Mouse (Mus musculus) stomach, embryonic 16.5 days (tissue): ENCODE results near the gene Adgrv1. TPM values are rescaled to one million over a fixed set of nuclear protein-coding genes. Genes with fewer than 3 reads are reported as not detected.

Experiments
- ATAC-seq: fragments of 200-750 bp; cut with Nextera tagmentation; 2 replicates; pipeline ENCODE4 v1.8.0; 2017; ENCODE audit warnings: moderate number of reproducible peaks, moderate TSS enrichment; ENCODE audit not compliant: insufficient read depth, low FRiP score
- H3K27ac ChIP-seq: fragments of 300-500 bp; sonication (generic); 2 replicates; pipeline ENCODE4 v1.5.1; 2014; ENCODE audit warnings: low read length
- H3K27me3 ChIP-seq: fragments of 300-500 bp; sonication (generic); 2 replicates; pipeline ENCODE4 v1.6.1; 2014; ENCODE audit warnings: low read length, control low read depth, mixed read lengths; ENCODE audit not compliant: control insufficient read depth, insufficient read depth
- H3K36me3 ChIP-seq: fragments of 300-500 bp; sonication (generic); 2 replicates; pipeline ENCODE4 v1.6.1; 2014; ENCODE audit warnings: low read length; ENCODE audit not compliant: control insufficient read depth, insufficient read depth
- H3K4me1 ChIP-seq: fragments of 300-500 bp; sonication (generic); 2 replicates; pipeline ENCODE4 v1.6.1; 2014; ENCODE audit warnings: low read length, control low read depth, mixed read lengths; ENCODE audit not compliant: control insufficient read depth, insufficient read depth
- H3K4me2 ChIP-seq: fragments of 300-500 bp; sonication (generic); 2 replicates; pipeline ENCODE4 v1.6.1; 2014; ENCODE audit warnings: low read depth, low read length, mixed read lengths
- H3K4me3 ChIP-seq: fragments of 300-500 bp; sonication (generic); replicated peaks from 2 replicates; pipeline ENCODE4 v1.5.1; 2014; ENCODE audit warnings: mild to moderate bottlenecking, low read length
- H3K9ac ChIP-seq: fragments of 300-500 bp; sonication (generic); 2 replicates; pipeline ENCODE4 v1.6.1; 2014; ENCODE audit warnings: low read length
- H3K9me3 ChIP-seq: fragments of 300-500 bp; sonication (generic); replicated peaks from 2 replicates; pipeline ENCODE4 v1.6.1; 2016; ENCODE audit warnings: low read length, control low read depth; ENCODE audit not compliant: control insufficient read depth
- WGBS: fragments of 180-500 bp; shearing (Covaris S2); extraction: QIAGEN DNeasy Blood & Tissue Kit; methylation state at CpG from one replicate; pipeline ENCODE4 v1.1.7; 2014; 5-methylcytosine and 5-hydroxymethylcytosine counted together
- microRNA-seq: library from miRNA; unstranded; fragments of <30 nt; microRNA quantifications from one replicate; pipeline ENCODE4, GENCODE M21; 2016
- polyA plus RNA-seq: library from polyadenylated mRNA; unstranded; fragments of >200 nt; fragmentation: Nextera tagmentation; extraction: Ambion mirVana; gene quantifications from 2 replicates; pipeline ENCODE4 v1.2.1, GENCODE M21; 2015

The Adgrv1 gene
- polyA plus RNA-seq, 1 experiment from 2014 or later, result 1.1 TPM

DNA sequence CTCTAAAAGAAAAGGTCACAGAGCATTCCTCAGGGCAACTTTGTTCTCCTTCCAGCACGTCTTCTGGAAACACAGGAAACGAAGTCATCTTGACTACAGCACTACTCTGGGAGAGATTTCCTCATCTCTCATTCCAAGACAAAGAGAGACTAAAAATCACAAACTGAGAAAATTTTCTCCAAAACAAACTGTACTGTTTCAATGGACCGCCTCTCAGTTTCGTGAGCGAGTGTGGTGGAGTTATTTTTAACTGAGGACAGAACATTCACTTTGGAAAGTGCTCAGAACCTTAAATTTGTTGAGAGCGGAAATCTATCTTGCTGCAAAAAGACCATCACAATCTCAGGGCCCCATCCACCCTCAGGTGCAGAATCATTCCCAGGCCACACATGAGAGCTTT lies 538.4 kb downstream of the Adgrv1 start:
- no peaks in the 10 kb centered on the region for H3K27me3 ChIP-seq
- no peaks in the 10 kb centered on the region for H3K36me3 ChIP-seq
- no peak for ATAC-seq
- H3K27ac ChIP-seq, result no peak overlapping the region; the same call in 1 of the 2 replicates
- no peak overlapping the region for H3K4me2 ChIP-seq
- H3K4me1 ChIP-seq, result no peaks in the 10 kb centered on the region
- 71% methylated on average over 6 of the region's 6 CpGs for WGBS
- no peaks in the 10 kb centered on the region for H3K9me3 ChIP-seq
- H3K9ac ChIP-seq, result no peak overlapping the region
- no peak overlapping the region for H3K4me3 ChIP-seq

DNA sequence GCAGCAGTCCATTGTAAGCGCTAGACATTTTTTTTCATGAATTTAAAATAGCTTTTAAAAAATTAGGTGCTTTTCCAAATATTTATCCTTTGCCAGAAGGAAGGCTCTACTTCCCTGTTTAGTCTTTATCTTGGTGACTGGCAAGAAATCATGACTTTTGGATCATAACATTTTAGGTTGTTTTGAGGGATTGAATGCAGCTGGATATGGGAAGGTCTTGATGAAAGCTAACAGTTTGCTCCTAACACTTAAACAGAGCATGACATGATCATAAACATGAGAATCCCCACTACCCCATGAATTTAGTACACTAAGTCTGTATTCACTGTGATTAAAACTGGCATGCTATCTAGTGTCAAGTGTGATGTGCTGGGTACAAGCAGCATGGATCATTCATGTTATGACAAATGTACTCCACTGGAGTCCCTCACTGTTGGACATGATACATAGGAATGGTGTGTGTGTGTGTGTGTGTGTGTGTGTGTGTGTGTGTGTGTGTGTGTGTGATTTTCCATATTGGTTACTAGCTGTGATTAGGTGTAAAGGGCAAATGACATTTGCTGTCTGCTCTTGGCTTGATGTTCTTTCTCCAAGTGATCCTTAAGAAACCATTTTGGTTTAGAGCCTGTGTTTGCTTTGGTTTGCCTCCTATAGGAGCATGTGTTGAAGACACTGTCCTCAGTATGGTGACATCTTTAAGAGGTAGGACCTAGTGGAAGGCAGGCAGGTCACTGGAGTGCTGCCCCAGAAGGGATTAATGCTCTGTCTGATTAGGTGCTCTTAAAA lies 542.7 kb downstream of the Adgrv1 start:
- 55% methylated on average over 1 of the region's 1 CpGs for WGBS
- H3K4me2 ChIP-seq, result no peak overlapping the region
- no peaks in the 10 kb centered on the region for H3K36me3 ChIP-seq
- H3K9me3 ChIP-seq, result no peaks in the 10 kb centered on the region
- no peak overlapping the region for H3K9ac ChIP-seq
- ATAC-seq, result no peak
- no peaks in the 10 kb centered on the region for H3K4me1 ChIP-seq
- no peak overlapping the region for H3K4me3 ChIP-seq
- no peaks in the 10 kb centered on the region for H3K27me3 ChIP-seq
- no peak overlapping the region for H3K27ac ChIP-seq

DNA sequence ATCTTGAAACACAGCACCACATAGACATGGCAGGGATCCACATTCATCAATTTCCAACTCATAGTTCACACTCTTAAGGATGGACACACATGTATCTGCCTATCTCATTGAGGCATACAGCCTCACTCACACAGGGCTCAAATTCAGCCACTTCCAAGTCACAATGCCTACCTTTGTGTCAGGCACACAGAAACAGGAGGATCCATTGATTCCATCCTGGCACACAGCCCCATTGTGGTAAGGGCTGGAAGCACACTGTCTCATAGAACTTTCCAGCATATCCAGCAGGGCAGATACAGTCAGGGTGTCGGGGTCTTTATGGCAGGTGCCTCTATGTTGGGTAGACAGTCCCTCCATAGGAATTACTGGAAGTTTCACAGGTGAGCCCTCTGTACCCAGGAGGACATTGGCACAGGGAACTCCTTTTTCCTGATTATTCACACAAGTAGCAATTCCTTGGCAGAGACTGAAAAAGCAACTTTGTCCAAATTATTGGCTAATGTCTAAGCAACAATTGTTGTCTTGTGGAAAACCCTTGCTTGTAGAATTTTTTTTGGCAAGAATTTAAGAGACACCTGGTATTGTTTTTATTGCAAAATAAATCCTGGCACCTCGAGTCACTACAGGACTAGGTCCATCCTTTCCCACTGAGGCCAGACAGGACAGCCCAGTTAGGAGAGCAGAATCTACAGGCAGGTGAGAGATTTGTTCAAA lies 545.8 kb downstream of the Adgrv1 start:
- H3K4me3 ChIP-seq, result no peak overlapping the region
- no peak overlapping the region for H3K9ac ChIP-seq
- H3K36me3 ChIP-seq, result no peaks in the 10 kb centered on the region
- 81% methylated on average over 2 of the region's 2 CpGs for WGBS
- H3K9me3 ChIP-seq, result no peaks in the 10 kb centered on the region
- H3K4me2 ChIP-seq, result no peak overlapping the region
- no peak for ATAC-seq
- H3K4me1 ChIP-seq, result no peaks in the 10 kb centered on the region
- H3K27ac ChIP-seq, result no peak overlapping the region
- H3K27me3 ChIP-seq, result no peaks in the 10 kb centered on the region

DNA sequence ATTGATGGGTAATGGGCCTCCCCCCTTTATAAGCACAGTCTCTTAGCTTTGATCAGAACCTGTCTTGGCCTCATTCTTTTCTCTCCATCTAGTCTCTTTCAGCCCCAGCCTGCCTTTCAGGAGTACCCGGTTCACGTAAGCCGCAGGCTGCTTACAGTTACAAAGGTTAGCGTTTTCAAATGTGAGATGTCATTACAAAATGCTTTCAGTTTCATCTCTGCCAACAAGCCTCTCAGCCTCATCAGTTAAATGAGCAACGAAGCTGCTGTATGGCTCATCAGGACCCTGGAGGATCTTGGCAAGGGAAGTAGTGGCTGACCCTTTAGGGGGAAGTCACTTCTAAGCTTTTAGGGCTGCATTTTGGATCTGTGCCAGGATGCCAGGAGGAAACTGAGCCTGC lies 560.7 kb downstream of the Adgrv1 start:
- Histone ChIP-seq H3K4me2 (no peak overlapping the region), H3K4me3 (no peak overlapping the region), H3K27ac (no peak overlapping the region), H3K36me3 (no peaks in the 10 kb centered on the region), H3K27me3 (no peaks in the 10 kb centered on the region), H3K4me1 (no peaks in the 10 kb centered on the region), H3K9ac (no peak overlapping the region), H3K9me3 (no peaks in the 10 kb centered on the region)
- WGBS, result 76% methylated on average over 5 of the region's 5 CpGs
- ATAC-seq, result no peak

DNA sequence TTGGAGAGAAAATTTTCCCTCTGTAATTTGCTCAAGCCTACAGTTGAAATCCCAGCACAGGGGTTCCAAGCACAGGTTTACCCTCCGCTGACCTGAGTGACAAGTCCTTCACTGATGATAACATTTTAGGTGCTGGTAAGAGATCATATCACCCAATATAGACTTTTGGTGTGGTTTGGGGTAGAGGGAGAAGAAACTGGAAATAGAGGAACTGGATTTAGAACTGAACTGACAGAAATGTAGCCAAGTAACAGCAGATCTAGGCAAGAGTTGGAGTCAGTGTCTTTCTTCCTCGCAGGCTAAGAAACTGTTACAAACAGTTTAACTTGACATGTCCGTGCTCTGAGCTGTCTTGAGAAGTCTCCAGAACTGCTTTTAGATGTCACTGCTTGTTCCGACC lies 581.5 kb downstream of the Adgrv1 start:
- Histone ChIP-seq H3K4me3 (no peak overlapping the region), H3K9me3 (no peaks in the 10 kb centered on the region), H3K4me2 (no peak overlapping the region), H3K4me1 (no peaks in the 10 kb centered on the region), H3K36me3 (no peaks in the 10 kb centered on the region), H3K27ac (no peak overlapping the region), H3K27me3 (no peaks in the 10 kb centered on the region), H3K9ac (no peak overlapping the region)
- ATAC-seq, result no peak
- whole genome bisulfite sequencing, result 78% methylated on average over 4 of the region's 4 CpGs

DNA sequence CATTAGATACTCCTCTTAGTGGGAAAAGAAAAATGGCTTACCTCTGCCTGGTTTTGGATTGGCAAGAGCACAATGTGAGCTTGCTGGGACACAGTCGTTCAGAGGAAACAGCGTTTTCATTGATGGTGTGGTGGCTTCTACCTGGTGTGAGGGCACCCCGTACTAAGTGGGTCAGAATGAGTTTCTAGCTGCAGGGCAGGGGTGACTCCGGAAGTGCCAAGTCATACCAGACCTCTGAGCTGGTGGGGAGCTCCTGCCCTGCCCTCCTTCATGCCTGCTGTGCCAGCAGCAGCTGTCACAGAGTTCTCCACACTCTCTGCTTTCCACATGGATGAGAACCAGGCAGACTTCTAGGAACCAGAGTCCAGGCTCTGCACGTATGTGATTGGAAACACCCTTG lies 582.0 kb downstream of the Adgrv1 start:
- 73% methylated on average over 5 of the region's 5 CpGs for WGBS
- Histone ChIP-seq H3K9me3 (no peaks in the 10 kb centered on the region), H3K27ac (no peak overlapping the region), H3K27me3 (no peaks in the 10 kb centered on the region), H3K4me2 (no peak overlapping the region), H3K36me3 (no peaks in the 10 kb centered on the region), H3K4me3 (no peak overlapping the region), H3K4me1 (no peaks in the 10 kb centered on the region), H3K9ac (no peak overlapping the region)
- no peak for ATAC-seq

DNA sequence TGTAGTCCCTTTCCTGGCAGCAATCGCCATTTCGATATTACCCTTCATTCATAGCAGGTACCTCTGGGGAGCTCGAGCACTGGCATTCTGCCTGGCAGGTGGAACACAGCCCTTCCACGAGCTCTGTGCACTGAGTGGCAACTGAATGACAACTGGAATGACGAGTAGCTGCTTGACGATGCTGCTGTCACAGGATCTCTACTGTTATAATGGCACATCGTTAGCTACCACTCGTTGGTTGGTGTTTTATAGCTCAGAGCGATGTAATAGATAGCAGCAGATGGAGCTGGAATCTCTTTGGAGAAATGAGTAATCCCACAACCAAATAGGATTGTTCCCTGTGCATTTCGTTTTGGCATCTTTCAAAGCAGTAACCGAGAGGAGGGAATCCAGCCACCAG lies 587.6 kb downstream of the Adgrv1 start:
- no peaks in the 10 kb centered on the region for H3K36me3 ChIP-seq
- H3K9ac ChIP-seq, result no peak overlapping the region
- H3K9me3 ChIP-seq, result no peaks in the 10 kb centered on the region
- H3K4me1 ChIP-seq, result no peaks in the 10 kb centered on the region
- WGBS, result 78% methylated on average over 11 of the region's 11 CpGs
- no peak overlapping the region for H3K27ac ChIP-seq
- H3K4me3 ChIP-seq, result no peak overlapping the region
- H3K27me3 ChIP-seq, result no peaks in the 10 kb centered on the region
- no peak for ATAC-seq
- H3K4me2 ChIP-seq, result no peak overlapping the region

Small RNA genes within 50 kb of the gene (microRNA-seq; reads per million reads assigned to microRNA genes)
- not detected for gene Gm25241

Other genes with a start within 250 kb of the Adgrv1 start
- gene Lysmd3, start 24.5 kb upstream of the Adgrv1 start, polyA plus RNA-seq, result 27.8 and 30.2 TPM in 2 replicates
- gene Polr3g, start 77.9 kb upstream of the Adgrv1 start, polyA plus RNA-seq, result 20.8 and 25.5 TPM in 2 replicates
- 7.5 and 9.9 TPM in 2 replicates for gene Mblac2, start 78.2 kb upstream of the Adgrv1 start, polyA plus RNA-seq
- 178 and 189 TPM in 2 replicates for gene Cetn3, start 149.9 kb upstream of the Adgrv1 start, polyA plus RNA-seq